Comparison of ENCODE assay signal across 8 mouse cellular contexts in genomic region chr19:3389089-3389488, GRCm38 (mm10). TPM values are rescaled to one million over a fixed set of nuclear protein-coding genes. Genes with fewer than 3 reads are reported as not detected.
DNase-seq lines count a peak whose midpoint lies in the region; ATAC-seq and TF ChIP-seq lines count a peak whose summit lies in the region.

No protein-coding gene starts in this region.

- peak; percentile 95 for ATAC-seq in forebrain, embryonic 12.5 days (ENCODE audit: low FRiP score)
- peak; percentile 94 for ATAC-seq in heart, postnatal 0 days (ENCODE audit: insufficient read depth, low read depth)
- ATAC-seq in liver, embryonic 16.5 days (ENCODE audit: low read depth): peak; percentile 87
- ATAC-seq in neural tube, embryonic 14.5 days (ENCODE audit: low read depth): peak; percentile 95

- no peak overlapping the region for H3K27ac ChIP-seq in forebrain, embryonic 12.5 days
- peak overlapping the region; percentile 63 for H3K27ac ChIP-seq in heart, postnatal 0 days (ENCODE audit: low read depth)
- H3K27ac ChIP-seq in liver, embryonic 16.5 days (ENCODE audit: low read length): peak overlapping the region; percentile 29; the same call in 1 of the 2 replicates
- peak overlapping the region; percentile 23; the same call in 1 of the 2 replicates for H3K27ac ChIP-seq in neural tube, embryonic 14.5 days (ENCODE audit: low read depth, low read length)
- H3K27ac ChIP-seq in testis, adult 2 months (ENCODE audit: control insufficient read depth, insufficient read depth, low read depth, low read length): peak overlapping the region; percentile 97

- 0 out of 2 replicates have a peak, but pooled peaks cover 4% of the 10 kb centered on the region for H3K9me3 ChIP-seq in forebrain, embryonic 12.5 days
- H3K9me3 ChIP-seq in heart, postnatal 0 days (replicated peaks; ENCODE audit: control insufficient read depth, low read length): no peaks in the 10 kb centered on the region
- H3K9me3 ChIP-seq in liver, embryonic 16.5 days (replicated peaks; ENCODE audit: control insufficient read depth, low read length): no peaks in the 10 kb centered on the region; the same call in 1 of the 2 replicates
- H3K9me3 ChIP-seq in neural tube, embryonic 14.5 days (ENCODE audit: control insufficient read depth, low read length): no peaks in the 10 kb centered on the region

- H3K36me3 ChIP-seq in forebrain, embryonic 12.5 days (replicated peaks): no peaks in the 10 kb centered on the region
- H3K36me3 ChIP-seq in heart, postnatal 0 days (replicated peaks; ENCODE audit: control insufficient read depth, insufficient read depth, low read length): peaks cover 24% of the 10 kb centered on the region
- no peaks in the 10 kb centered on the region for H3K36me3 ChIP-seq in liver, embryonic 16.5 days (ENCODE audit: control insufficient read depth, insufficient read depth)
- H3K36me3 ChIP-seq in neural tube, embryonic 14.5 days (ENCODE audit: control insufficient read depth, insufficient read depth, low read length): no peaks in the 10 kb centered on the region
- H3K36me3 ChIP-seq in testis, adult 2 months (ENCODE audit: control insufficient read depth, insufficient read depth, low read length): peaks cover 1% of the 10 kb centered on the region

- peak overlapping the region; percentile 83 for H3K4me2 ChIP-seq in forebrain, embryonic 12.5 days
- peak overlapping the region; percentile 88 for H3K4me2 ChIP-seq in heart, postnatal 0 days (ENCODE audit: low read depth, low read length)
- H3K4me2 ChIP-seq in liver, embryonic 16.5 days (ENCODE audit: low read depth, low read length): peak overlapping the region; percentile 87
- peak overlapping the region; percentile 78 for H3K4me2 ChIP-seq in neural tube, embryonic 14.5 days (ENCODE audit: low read depth, low read length)

- DNase-seq in CD8-positive naive resting alpha-beta T cell, adult 2 months (ENCODE audit: low read depth in 2 of 2, low spot score in 2 of 2): peak; percentile 87 to 88
- peak; percentile 77 for DNase-seq in c-Kit-positive CD71-positive TER-119-positive erythroid progenitor cells, embryonic 14.5 days (ENCODE audit: low spot score)
- DNase-seq in heart, postnatal 0 days (ENCODE audit: low spot score): peak; percentile 85
- peak; percentile 93 to 95 for DNase-seq in kidney, postnatal 4 days

- peak overlapping the region; percentile 45 for H3K4me3 ChIP-seq in forebrain, embryonic 12.5 days (replicated peaks)
- H3K4me3 ChIP-seq in heart, postnatal 0 days (ENCODE audit: low read depth, low read length): peak overlapping the region; percentile 51
- H3K4me3 ChIP-seq in liver, embryonic 16.5 days (ENCODE audit: low read depth, low read length): peak overlapping the region; percentile 60
- peak overlapping the region; percentile 44 for H3K4me3 ChIP-seq in neural tube, embryonic 14.5 days (ENCODE audit: low read depth, low read length)
- peak overlapping the region; percentile 89 for H3K4me3 ChIP-seq in testis, adult 2 months (ENCODE audit: control insufficient read depth, low read depth, low read length)

- no peak for TF ChIP-seq EP300 in heart, postnatal 0 days (IDR thresholded peaks at IDR 0.05; ENCODE audit: low read depth)

- TF ChIP-seq POLR2A in testis, adult 2 months (IDR thresholded peaks at IDR 0.05; ENCODE audit: control insufficient read depth, low read depth, low read length): no peak; the same call in 1 of the 2 replicates

- WGBS in forebrain, embryonic 12.5 days: under 1% methylated on average over 41 of the region's 43 CpGs
- under 1% methylated on average over 43 of the region's 43 CpGs for WGBS in heart, postnatal 0 days
- WGBS in liver, embryonic 16.5 days (ENCODE audit: insufficient replicate concordance): under 1% methylated on average over 43 of the region's 43 CpGs
- under 1% methylated on average over 37 of the region's 43 CpGs for WGBS in neural tube, embryonic 14.5 days

- peaks cover 9% of the 10 kb centered on the region; the same call in 1 of the 2 replicates for H3K4me1 ChIP-seq in forebrain, embryonic 12.5 days
- H3K4me1 ChIP-seq in heart, postnatal 0 days (ENCODE audit: control insufficient read depth, insufficient read depth): peaks cover 8% of the 10 kb centered on the region; the same call in 1 of the 2 replicates
- H3K4me1 ChIP-seq in liver, embryonic 16.5 days (ENCODE audit: control insufficient read depth, low read depth, low read length): peaks cover 12% of the 10 kb centered on the region
- H3K4me1 ChIP-seq in neural tube, embryonic 14.5 days (ENCODE audit: control insufficient read depth, insufficient read depth, low read length): no peaks in the 10 kb centered on the region
- peaks cover 5% of the 10 kb centered on the region for H3K4me1 ChIP-seq in testis, adult 2 months (ENCODE audit: control insufficient read depth, insufficient read depth, low read length)

- peaks cover 5% of the 10 kb centered on the region; the same call in 1 of the 2 replicates for H3K27me3 ChIP-seq in forebrain, embryonic 12.5 days
- H3K27me3 ChIP-seq in heart, postnatal 0 days (ENCODE audit: control insufficient read depth, insufficient read depth, low read length): no peaks in the 10 kb centered on the region
- H3K27me3 ChIP-seq in liver, embryonic 16.5 days (ENCODE audit: control insufficient read depth, insufficient read depth, low read depth, low read length): no peaks in the 10 kb centered on the region
- no peaks in the 10 kb centered on the region for H3K27me3 ChIP-seq in neural tube, embryonic 14.5 days (ENCODE audit: control insufficient read depth, insufficient read depth, low read length)
- H3K27me3 ChIP-seq in testis, adult 2 months (ENCODE audit: control insufficient read depth, insufficient read depth, low read length): no peaks in the 10 kb centered on the region

- peak; percentile 86 for TF ChIP-seq CTCF in heart, postnatal 0 days (IDR thresholded peaks at IDR 0.05; ENCODE audit: low read depth)
- TF ChIP-seq CTCF in testis, adult 2 months (IDR thresholded peaks at IDR 0.05; ENCODE audit: control insufficient read depth, insufficient read depth, insufficient replicate concordance, low read depth, low read length): peak; percentile 66; the same call in 1 of the 2 replicates

- H3K9ac ChIP-seq in forebrain, embryonic 12.5 days: peak overlapping the region; percentile 44; the same call in 1 of the 2 replicates
- no peak overlapping the region; the same call in 1 of the 2 replicates for H3K9ac ChIP-seq in heart, postnatal 0 days (replicated peaks; ENCODE audit: low read depth, low read length)
- peak overlapping the region; percentile 58 for H3K9ac ChIP-seq in liver, embryonic 16.5 days (ENCODE audit: low read depth, low read length)
- H3K9ac ChIP-seq in neural tube, embryonic 14.5 days (replicated peaks; ENCODE audit: low read depth, low read length): peak overlapping the region; percentile 54

RNA-seq across cellular contexts. Expression of gene Tesmin, which starts 0.4 kb away (rescaled TPM):
- 0.41 and 0.44 TPM in 2 replicates for polyA plus RNA-seq in forebrain, embryonic 12.5 days (2016; fragmentation: Nextera tagmentation; extraction: Ambion mirVana)
- 1.2 and 2.9 TPM in 2 replicates for total RNA-seq in heart, postnatal 0 days (2014; rRNA removed; ENCODE audit: low replicate concordance)
- polyA plus RNA-seq in heart, postnatal 0 days (2015; fragmentation: Nextera tagmentation; extraction: Ambion mirVana): 1.1 and 1.3 TPM in 2 replicates
- polyA plus RNA-seq in liver, embryonic 16.5 days (2015; fragmentation: Nextera tagmentation; extraction: Ambion mirVana): 0.21 and 0.29 TPM in 2 replicates
- polyA plus RNA-seq in neural tube, embryonic 14.5 days (2014; fragmentation: Nextera tagmentation; extraction: Ambion mirVana): 0.12 and 0.30 TPM in 2 replicates
- polyA plus RNA-seq in testis, adult 2 months (2012; rRNA removed): 134 and 150 TPM in 2 replicates

RNA-seq across cellular contexts. Expression of gene Gal, which starts 25.3 kb away (rescaled TPM):
- 1.1 and 2.0 TPM in 2 replicates for polyA plus RNA-seq in forebrain, embryonic 12.5 days (2016; fragmentation: Nextera tagmentation; extraction: Ambion mirVana)
- 2.3 TPM in 1 of 2 replicates, not detected in the other for total RNA-seq in heart, postnatal 0 days (2014; rRNA removed; ENCODE audit: low replicate concordance)
- 2.4 and 3.1 TPM in 2 replicates for polyA plus RNA-seq in heart, postnatal 0 days (2015; fragmentation: Nextera tagmentation; extraction: Ambion mirVana)
- not detected in 2 replicates for polyA plus RNA-seq in liver, embryonic 16.5 days (2015; fragmentation: Nextera tagmentation; extraction: Ambion mirVana)
- polyA plus RNA-seq in neural tube, embryonic 14.5 days (2014; fragmentation: Nextera tagmentation; extraction: Ambion mirVana): 13.9 and 83.9 TPM in 2 replicates
- 0.72 and 0.90 TPM in 2 replicates for polyA plus RNA-seq in testis, adult 2 months (2012; rRNA removed)

Comparison
In these comparisons a context has a peak if more than half of its experiments do, and no peak if none do; other contexts are left out.
1. RNA of gene Tesmin, which starts 0.4 kb away (polyA plus RNA-seq): 134 to 150 TPM in testis, adult 2 months; 1.1 to 1.3 TPM in heart, postnatal 0 days, 0.41 to 0.44 TPM in forebrain, embryonic 12.5 days, 0.21 to 0.29 TPM in liver, embryonic 16.5 days and 0.12 to 0.30 TPM in neural tube, embryonic 14.5 days; every median in the first group is over 10 times any median in the second.
2. Peak in every context shown above with its lines, with median percentiles within 50 percentile points of each other: DNase-seq, ATAC-seq, H3K4me2 ChIP-seq and H3K4me3 ChIP-seq.